Mouse (Mus musculus) heart, adult 9 months (tissue): Measurements from ENCODE around the gene Gm10097.

Source experiments
- DNase-seq, 2 experiments: peaks; one replicate each; pipeline ENCODE4 v3.0.0; 2022; ENCODE audit warnings: low spot score in 2 of 2

Gene Gm10097

DNA sequence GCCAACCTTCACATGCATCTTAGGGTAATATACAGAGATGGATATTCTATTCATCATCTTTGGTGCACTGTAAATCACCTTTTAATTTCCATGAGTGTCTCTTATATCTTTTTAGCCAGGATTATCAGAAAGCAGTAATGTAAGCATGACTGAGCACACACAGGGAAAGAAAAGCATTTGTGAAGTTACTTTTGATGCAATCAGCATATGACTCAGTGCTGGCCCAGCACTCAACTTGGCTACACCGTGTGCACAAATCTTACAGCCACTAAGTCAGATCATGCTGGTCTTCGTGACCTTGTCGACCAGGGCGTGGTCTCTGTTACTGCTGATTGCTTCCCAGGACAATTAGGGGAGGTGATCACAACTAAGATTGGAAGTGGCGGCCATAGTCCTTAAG is 16.8 kb downstream of the Gm10097 start:
- DNase-seq, result no peak

DNA sequence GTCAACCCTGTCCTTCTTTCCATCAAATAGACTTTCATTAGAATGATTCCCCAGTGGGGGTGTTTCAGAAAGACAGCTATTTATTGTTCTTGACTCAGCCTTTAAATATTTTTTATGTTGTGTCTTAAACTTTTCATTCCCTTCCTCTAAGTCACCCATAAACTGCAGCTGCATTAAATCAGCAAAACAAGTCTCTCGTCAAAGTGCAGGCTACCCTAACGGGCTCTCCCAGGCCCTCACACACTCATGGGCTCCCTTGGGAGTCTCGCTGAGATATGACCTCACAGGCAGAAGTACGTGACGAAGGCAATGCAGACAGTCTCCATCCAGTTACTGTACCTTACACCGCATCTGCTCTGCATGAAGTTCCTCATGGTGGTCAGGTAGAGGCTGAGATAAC is 17.3 kb downstream of the Gm10097 start:
- DNase-seq, result no peak

DNA sequence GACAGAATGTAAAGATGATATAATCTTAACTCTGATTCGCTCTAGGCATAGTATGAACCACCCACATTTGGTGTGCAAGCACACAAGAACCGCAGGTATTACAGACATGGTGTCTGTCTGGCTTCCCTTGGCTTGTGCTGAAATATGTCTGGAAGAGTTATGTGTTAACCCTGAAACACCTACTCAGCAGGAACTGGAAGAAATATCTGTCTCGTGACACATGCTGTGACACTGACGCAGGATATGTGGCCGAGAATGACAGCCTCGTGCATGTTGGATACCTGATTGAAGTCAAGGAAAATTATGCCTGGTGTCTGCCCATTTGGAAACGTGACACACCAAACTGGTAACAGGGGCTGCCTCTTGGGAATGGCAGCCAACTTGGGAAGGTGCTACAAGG is 18.3 kb downstream of the Gm10097 start:
- DNase-seq, result no peak

DNA sequence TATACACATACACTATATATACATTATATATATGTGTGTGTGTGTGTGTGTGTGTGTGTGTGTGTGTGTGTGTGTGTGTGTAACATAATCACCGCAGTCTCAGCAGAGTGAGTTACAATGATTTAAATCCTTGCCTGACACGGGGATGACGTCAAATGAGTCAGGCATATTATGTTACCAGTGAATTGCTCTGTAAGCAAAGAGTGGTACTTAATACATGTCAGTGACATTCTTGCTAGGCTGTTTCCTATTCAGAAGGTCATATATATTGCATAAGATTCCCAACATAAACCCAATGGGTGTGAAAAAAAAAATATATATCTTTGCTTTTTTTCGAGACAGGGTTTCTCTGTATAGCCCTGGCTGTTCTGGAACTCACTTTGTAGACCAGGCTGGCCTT is 20.1 kb downstream of the Gm10097 start:
- DNase-seq, result no peak

DNA sequence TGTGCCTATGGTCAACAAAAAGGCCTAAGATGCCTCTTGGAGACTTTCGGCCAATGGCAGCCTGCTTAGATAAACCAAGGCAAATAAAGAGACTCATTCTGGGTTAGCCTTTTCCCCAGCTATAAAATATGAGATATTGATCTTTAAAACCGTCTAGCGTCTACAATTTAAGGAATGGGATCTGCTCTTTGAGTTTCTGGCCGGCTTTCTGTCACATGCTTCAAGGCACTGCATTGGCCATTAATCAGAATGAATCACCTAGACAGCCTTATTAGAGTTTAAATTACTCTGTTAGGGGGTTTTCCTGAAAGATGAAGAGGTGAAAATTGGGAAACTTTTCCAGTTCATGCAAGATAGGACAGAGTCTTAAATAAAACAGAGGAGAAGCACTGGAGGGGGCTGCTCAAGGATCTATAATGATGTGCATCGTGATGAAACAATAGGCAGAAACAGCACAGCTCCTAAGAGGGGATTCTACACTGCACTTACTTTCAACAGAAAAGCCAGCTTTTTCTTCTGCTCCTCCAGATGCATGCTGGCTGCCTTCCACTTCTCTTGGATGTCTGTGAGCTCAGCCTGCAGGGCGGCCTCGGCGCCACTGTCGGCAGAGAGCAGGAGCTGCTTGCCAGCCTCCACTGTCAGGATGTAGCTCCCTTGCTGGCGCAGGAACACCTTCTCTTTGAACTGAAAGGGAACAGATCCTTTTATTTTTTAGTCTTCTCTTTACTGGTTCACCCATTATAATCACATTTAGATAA is 28.2 kb downstream of the Gm10097 start:
- DNase-seq, result peak; percentile 13 to 40

DNA sequence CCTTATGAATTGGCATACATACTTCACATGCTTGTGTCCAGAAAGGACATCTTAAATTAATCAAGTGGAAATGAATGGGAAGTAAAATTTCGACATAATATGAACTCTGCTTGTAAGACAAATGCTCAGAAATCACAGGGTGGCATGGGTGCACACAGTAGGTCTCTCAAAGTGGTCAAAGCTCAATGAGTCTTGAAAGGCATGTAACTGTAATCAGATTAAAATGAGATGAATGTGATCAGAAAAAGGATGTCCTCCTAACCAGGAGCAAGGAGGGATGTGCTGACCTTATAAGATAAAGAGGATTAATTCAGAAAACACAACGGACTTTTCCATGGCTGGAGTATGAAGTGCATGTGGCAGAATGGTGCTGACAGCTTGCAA is 28.8 kb downstream of the Gm10097 start:
- DNase-seq, result no peak

DNA sequence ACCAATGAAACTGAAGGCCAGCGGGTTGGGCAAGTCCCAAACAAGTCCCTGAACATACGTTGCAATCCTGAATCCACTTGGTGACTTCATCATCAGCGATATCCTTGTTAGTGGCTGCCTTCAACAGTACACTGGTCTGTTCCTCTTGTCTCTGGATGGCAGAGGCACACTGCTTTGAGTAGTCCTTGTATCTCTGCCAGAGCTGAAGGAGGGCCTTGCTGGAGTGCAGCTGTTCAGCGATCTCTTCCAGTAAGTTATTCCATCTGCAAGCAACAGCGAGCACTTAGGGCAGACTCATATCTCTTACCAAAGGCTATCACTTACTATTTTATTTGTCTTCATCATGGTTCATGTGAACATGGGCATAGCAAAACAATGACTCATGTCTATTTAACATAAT is 41.8 kb downstream of the Gm10097 start:
- peak in 1 of 2 experiments; percentile 4 for DNase-seq

DNA sequence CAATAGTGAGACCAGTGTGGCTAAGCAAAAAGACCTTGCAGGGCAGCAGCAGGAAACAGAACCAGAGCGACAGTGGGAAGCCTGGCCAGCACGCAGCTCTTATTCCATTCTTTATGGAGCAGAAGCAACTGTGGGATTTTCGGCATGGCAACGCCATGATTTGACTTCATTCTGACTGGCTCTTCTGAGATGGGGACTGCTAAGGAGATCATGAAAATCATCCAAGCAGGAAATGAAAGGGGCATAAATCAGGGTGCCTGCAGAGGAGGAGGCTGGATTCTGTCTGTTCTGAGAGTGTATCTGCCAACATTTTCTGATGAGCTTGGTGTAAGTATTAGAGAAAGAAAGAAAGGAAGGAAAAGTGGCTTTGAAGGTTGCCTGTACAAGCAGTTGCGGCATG is 47.2 kb downstream of the Gm10097 start:
- no peak for DNase-seq

DNA sequence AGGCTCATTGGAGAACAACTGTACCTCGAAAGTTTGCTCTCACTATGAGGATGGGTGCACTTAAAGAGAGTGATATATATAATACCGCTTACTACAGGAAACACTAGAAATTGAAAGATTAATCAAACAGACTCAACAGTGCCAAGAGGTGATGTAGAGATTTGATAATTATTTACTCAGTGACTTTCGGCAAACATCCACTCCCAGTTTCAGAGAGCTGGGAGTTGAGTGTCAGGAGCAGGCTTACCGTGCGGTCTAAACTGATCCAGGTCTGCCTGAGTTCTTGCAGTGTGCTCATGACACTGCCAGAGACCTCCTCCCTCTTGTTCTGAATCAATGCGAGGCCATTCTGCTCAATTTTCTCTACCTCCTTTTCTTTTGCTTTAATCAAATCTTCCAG is 47.7 kb downstream of the Gm10097 start:
- no peak for DNase-seq
